Mouse (Mus musculus): ENCODE data around the gene Hccs. TPM values are rescaled to one million over a fixed set of nuclear protein-coding genes. Genes with fewer than 3 reads are reported as not detected.

Hccs gene
- polyA plus RNA-seq (2012; rRNA removed; ENCODE audit: low replicate concordance) = 7.5 and 10.5 TPM in 2 replicates

GRCm38 (mm10) chrX:169319945-169320667 is at the start of gene Hccs:
Hccs (minus strand) TSS chrX:169320372.

Other genes starting within 250 kb of the Hccs start
- gene Amelx, start 133.2 kb downstream of the Hccs start, polyA plus RNA-seq (2012; rRNA removed; ENCODE audit: low replicate concordance) = not detected in 2 replicates

Measured in mammary gland, adult 2 months (tissue).